In genomic region chr2:60863827-60864226, GRCm38 (mm10) we compare ENCODE assay signal across 8 mouse cellular contexts.
DNase-seq lines count a peak whose midpoint lies in the region; ATAC-seq and TF ChIP-seq lines count a peak whose summit lies in the region.

No protein-coding gene starts in this region.

- no peak for TF ChIP-seq CTCF in brain, embryonic 14.5 days (IDR thresholded peaks at IDR 0.05; ENCODE audit: borderline replicate concordance, extremely low read depth, insufficient read depth, insufficient read length)
- no peak for TF ChIP-seq CTCF in lung, embryonic 14.5 days (IDR thresholded peaks at IDR 0.05; ENCODE audit: low read depth)
- TF ChIP-seq CTCF in intestine, postnatal 0 days (IDR thresholded peaks at IDR 0.05; ENCODE audit: low read depth): no peak

- ATAC-seq in forebrain, embryonic 15.5 days (replicated peaks): peak; percentile 57; the same call in 1 of the 2 replicates
- ATAC-seq in forebrain, embryonic 11.5 days (replicated peaks; ENCODE audit: low FRiP score): no peak
- 0 out of 2 replicates have a peak, but pooled peaks have one; percentile 13 for ATAC-seq in lung, embryonic 14.5 days (ENCODE audit: insufficient read depth)
- ATAC-seq in hindbrain, embryonic 11.5 days (ENCODE audit: low FRiP score): no peak
- no peak for ATAC-seq in intestine, postnatal 0 days

- H3K27me3 ChIP-seq in forebrain, embryonic 15.5 days: no peaks in the 10 kb centered on the region; the same call in 1 of the 2 replicates
- H3K27me3 ChIP-seq in forebrain, embryonic 11.5 days (ENCODE audit: control insufficient read depth, insufficient read depth, low read length): no peaks in the 10 kb centered on the region
- H3K27me3 ChIP-seq in lung, embryonic 14.5 days (ENCODE audit: insufficient read depth, low read length): no peaks in the 10 kb centered on the region
- no peaks in the 10 kb centered on the region for H3K27me3 ChIP-seq in hindbrain, embryonic 11.5 days (ENCODE audit: control insufficient read depth, insufficient read depth, low read length)
- H3K27me3 ChIP-seq in intestine, postnatal 0 days (replicated peaks; ENCODE audit: control insufficient read depth, insufficient read depth, low read length): no peaks in the 10 kb centered on the region

- no peaks in the 10 kb centered on the region for H3K9me3 ChIP-seq in forebrain, embryonic 15.5 days
- H3K9me3 ChIP-seq in forebrain, embryonic 11.5 days (ENCODE audit: control insufficient read depth, low read length): no peaks in the 10 kb centered on the region
- H3K9me3 ChIP-seq in lung, embryonic 14.5 days (ENCODE audit: low read depth, low read length): no peaks in the 10 kb centered on the region
- no peaks in the 10 kb centered on the region for H3K9me3 ChIP-seq in hindbrain, embryonic 11.5 days (ENCODE audit: control insufficient read depth, low read length)
- no peaks in the 10 kb centered on the region for H3K9me3 ChIP-seq in intestine, postnatal 0 days (ENCODE audit: control insufficient read depth)

- H3K36me3 ChIP-seq in forebrain, embryonic 15.5 days: no peaks in the 10 kb centered on the region
- H3K36me3 ChIP-seq in forebrain, embryonic 11.5 days (ENCODE audit: control insufficient read depth, insufficient read depth, low read length): no peaks in the 10 kb centered on the region
- peaks cover 5% of the 10 kb centered on the region; the same call in 1 of the 2 replicates for H3K36me3 ChIP-seq in lung, embryonic 14.5 days (ENCODE audit: insufficient read depth)
- H3K36me3 ChIP-seq in hindbrain, embryonic 11.5 days (ENCODE audit: control insufficient read depth, insufficient read depth, low read length): no peaks in the 10 kb centered on the region
- no peaks in the 10 kb centered on the region for H3K36me3 ChIP-seq in intestine, postnatal 0 days (ENCODE audit: control insufficient read depth, insufficient read depth)

- no peak overlapping the region for H3K4me3 ChIP-seq in forebrain, embryonic 15.5 days
- no peak overlapping the region for H3K4me3 ChIP-seq in forebrain, embryonic 11.5 days (ENCODE audit: low read depth, low read length)
- H3K4me3 ChIP-seq in lung, embryonic 14.5 days (ENCODE audit: low read depth, low read length): no peak overlapping the region
- no peak overlapping the region for H3K4me3 ChIP-seq in hindbrain, embryonic 11.5 days (ENCODE audit: low read depth, low read length)
- H3K4me3 ChIP-seq in intestine, postnatal 0 days (ENCODE audit: low read depth, low read length): no peak overlapping the region

- no peak overlapping the region for H3K4me2 ChIP-seq in forebrain, embryonic 15.5 days (replicated peaks)
- H3K4me2 ChIP-seq in forebrain, embryonic 11.5 days (ENCODE audit: low read depth, low read length, severe bottlenecking): no peak overlapping the region
- no peak overlapping the region for H3K4me2 ChIP-seq in lung, embryonic 14.5 days
- no peak overlapping the region for H3K4me2 ChIP-seq in hindbrain, embryonic 11.5 days (replicated peaks; ENCODE audit: low read depth, low read length)
- H3K4me2 ChIP-seq in intestine, postnatal 0 days (replicated peaks; ENCODE audit: low read depth): no peak overlapping the region

- no peak for TF ChIP-seq POLR2A in brain, embryonic 14.5 days (IDR thresholded peaks at IDR 0.05; ENCODE audit: borderline replicate concordance, extremely low read depth, insufficient read depth, insufficient read length, poor library complexity, severe bottlenecking)

- H3K9ac ChIP-seq in forebrain, embryonic 15.5 days (replicated peaks): no peak overlapping the region
- H3K9ac ChIP-seq in forebrain, embryonic 11.5 days (ENCODE audit: low read length): no peak overlapping the region
- H3K9ac ChIP-seq in lung, embryonic 14.5 days: no peak overlapping the region
- no peak overlapping the region for H3K9ac ChIP-seq in hindbrain, embryonic 11.5 days (ENCODE audit: low read depth, low read length)
- no peak overlapping the region for H3K9ac ChIP-seq in intestine, postnatal 0 days (ENCODE audit: low read depth, low read length)

- WGBS in forebrain, embryonic 15.5 days: 63% methylated on average over 2 of the region's 2 CpGs
- WGBS in forebrain, embryonic 11.5 days: 93% methylated on average over 2 of the region's 2 CpGs
- 79% methylated on average over 2 of the region's 2 CpGs for WGBS in lung, embryonic 14.5 days
- 96% methylated on average over 2 of the region's 2 CpGs for WGBS in hindbrain, embryonic 11.5 days
- 92% methylated on average over 2 of the region's 2 CpGs for WGBS in intestine, postnatal 0 days

- H3K27ac ChIP-seq in forebrain, embryonic 15.5 days (replicated peaks): no peak overlapping the region
- no peak overlapping the region for H3K27ac ChIP-seq in forebrain, embryonic 11.5 days (ENCODE audit: low read depth, low read length)
- H3K27ac ChIP-seq in lung, embryonic 14.5 days (ENCODE audit: low read depth): peak overlapping the region; percentile 7; the same call in 1 of the 2 replicates
- H3K27ac ChIP-seq in hindbrain, embryonic 11.5 days (ENCODE audit: low read depth, low read length): no peak overlapping the region
- no peak overlapping the region for H3K27ac ChIP-seq in intestine, postnatal 0 days (ENCODE audit: low read depth, low read length)

- H3K4me1 ChIP-seq in forebrain, embryonic 15.5 days: no peaks in the 10 kb centered on the region
- no peaks in the 10 kb centered on the region for H3K4me1 ChIP-seq in forebrain, embryonic 11.5 days (replicated peaks; ENCODE audit: control insufficient read depth, insufficient read depth, low read length)
- peaks cover 15% of the 10 kb centered on the region for H3K4me1 ChIP-seq in lung, embryonic 14.5 days (ENCODE audit: insufficient read depth)
- no peaks in the 10 kb centered on the region for H3K4me1 ChIP-seq in hindbrain, embryonic 11.5 days (replicated peaks; ENCODE audit: control insufficient read depth, insufficient read depth, low read length)
- H3K4me1 ChIP-seq in intestine, postnatal 0 days (replicated peaks; ENCODE audit: control insufficient read depth, insufficient read depth, low read length): no peaks in the 10 kb centered on the region; the same call in 1 of the 2 replicates

- DNase-seq in forebrain, embryonic 11.5 days (ENCODE audit: low spot score): no peak
- DNase-seq in brain, embryonic 14.5 days (ENCODE audit: low read depth): peak; percentile 73
- DNase-seq in kidney, postnatal 25 days: peak; percentile 69 to 71
- DNase-seq in lung, embryonic 14.5 days: peak; percentile 54
- no peak for DNase-seq in hindbrain, embryonic 11.5 days (ENCODE audit: low spot score)
- DNase-seq in gastrocnemius, adult 18-20 months (ENCODE audit: low spot score): no peak

Comparison
In these comparisons a context has a peak if more than half of its experiments do, and no peak if none do; other contexts are left out.
1. ATAC-seq: peak in forebrain, embryonic 15.5 days (single experiment) and lung, embryonic 14.5 days (single experiment); none in forebrain, embryonic 11.5 days (single experiment), hindbrain, embryonic 11.5 days (single experiment) and intestine, postnatal 0 days (single experiment).
2. DNase-seq: peak in brain, embryonic 14.5 days (single experiment), kidney, postnatal 25 days (2 of 2) and lung, embryonic 14.5 days (single experiment); none in forebrain, embryonic 11.5 days (single experiment), hindbrain, embryonic 11.5 days (single experiment) and gastrocnemius, adult 18-20 months (single experiment).